Mouse (Mus musculus) midbrain, embryonic 11.5 days (tissue): Measurements from ENCODE around the gene Apob. TPM values are rescaled to one million over a fixed set of nuclear protein-coding genes. Genes with fewer than 3 reads are reported as not detected.
"Not testable (repeated sequence)": the region's sequence is repeated elsewhere in the genome, so short reads cannot be mapped to it uniquely, and the experiment has no call there.

ENCODE experiments used
- ATAC-seq: fragments of 200-750 bp; cut with Nextera tagmentation; 2 replicates; pipeline ENCODE4 v1.8.0; 2017; ENCODE audit warnings: moderate TSS enrichment, moderate library complexity; ENCODE audit not compliant: low FRiP score
- DNase-seq: peaks from one replicate; pipeline ENCODE4 v3.0.0; 2015; ENCODE audit warnings: low spot score; ENCODE audit errors: missing footprints
- H3K27ac ChIP-seq: fragments of 300-500 bp; sonication (generic); 2 replicates; pipeline ENCODE4 v1.5.1; 2014; ENCODE audit warnings: low read depth, low read length
- H3K27me3 ChIP-seq: fragments of 300-500 bp; sonication (generic); 2 replicates; pipeline ENCODE4 v1.6.1; 2014; ENCODE audit warnings: mild to moderate bottlenecking, low read length, moderate library complexity, mixed read lengths; ENCODE audit not compliant: control insufficient read depth, insufficient read depth
- H3K36me3 ChIP-seq: fragments of 300-500 bp; sonication (generic); 2 replicates; pipeline ENCODE4 v1.6.1; 2014; ENCODE audit warnings: mild to moderate bottlenecking, low read length, moderate library complexity, mixed read lengths; ENCODE audit not compliant: control insufficient read depth, insufficient read depth
- H3K4me1 ChIP-seq: fragments of 300-500 bp; sonication (generic); 2 replicates; pipeline ENCODE4 v1.6.1; 2014; ENCODE audit warnings: low read length; ENCODE audit not compliant: control insufficient read depth, insufficient read depth
- H3K4me2 ChIP-seq: fragments of 300-500 bp; sonication (generic); 2 replicates; pipeline ENCODE4 v1.6.1; 2014; ENCODE audit warnings: mild to moderate bottlenecking, moderate library complexity
- H3K4me3 ChIP-seq: fragments of 300-500 bp; sonication (generic); 2 replicates; pipeline ENCODE4 v1.5.1; 2014; ENCODE audit warnings: low read depth, low read length
- H3K9ac ChIP-seq: fragments of 300-500 bp; sonication (generic); 2 replicates; pipeline ENCODE4 v1.6.1; 2014; ENCODE audit warnings: low read length
- H3K9me3 ChIP-seq: fragments of 300-500 bp; sonication (generic); 2 replicates; pipeline ENCODE4 v1.6.1; 2016; ENCODE audit warnings: low read length; ENCODE audit not compliant: control insufficient read depth
- WGBS: fragments of 180-500 bp; shearing (Covaris S2); extraction: QIAGEN DNeasy Blood & Tissue Kit; methylation state at CpG from one replicate; pipeline ENCODE4 v1.1.7; 2014; 5-methylcytosine and 5-hydroxymethylcytosine counted together
- polyA plus RNA-seq: library from polyadenylated mRNA; unstranded; fragments of >200 nt; fragmentation: Nextera tagmentation; extraction: Ambion mirVana; gene quantifications from 2 replicates; pipeline ENCODE4 v1.2.1, GENCODE M21; 2014

Gene Apob
- polyA plus RNA-seq, 1 experiment from 2014 or later, result 0.07 TPM

- no peaks in the 10 kb centered on the region for H3K36me3 ChIP-seq
- H3K9ac ChIP-seq, result no peak overlapping the region
- no peaks in the 10 kb centered on the region for H3K9me3 ChIP-seq
- ATAC-seq (no peak), DNase-seq (no peak)
- WGBS, result 72% methylated on average over 2 of the region's 2 CpGs
- H3K4me2 ChIP-seq, result no peak overlapping the region
- peaks cover 7% of the 10 kb centered on the region for H3K4me1 ChIP-seq
- no peak overlapping the region for H3K4me3 ChIP-seq
- H3K27me3 ChIP-seq, result peaks cover 28% of the 10 kb centered on the region
- H3K27ac ChIP-seq, result no peak overlapping the region
These were observed 52.6 kb downstream of the Apob start for GRCm38 (mm10) chr12:8030057-8030456.

DNA sequence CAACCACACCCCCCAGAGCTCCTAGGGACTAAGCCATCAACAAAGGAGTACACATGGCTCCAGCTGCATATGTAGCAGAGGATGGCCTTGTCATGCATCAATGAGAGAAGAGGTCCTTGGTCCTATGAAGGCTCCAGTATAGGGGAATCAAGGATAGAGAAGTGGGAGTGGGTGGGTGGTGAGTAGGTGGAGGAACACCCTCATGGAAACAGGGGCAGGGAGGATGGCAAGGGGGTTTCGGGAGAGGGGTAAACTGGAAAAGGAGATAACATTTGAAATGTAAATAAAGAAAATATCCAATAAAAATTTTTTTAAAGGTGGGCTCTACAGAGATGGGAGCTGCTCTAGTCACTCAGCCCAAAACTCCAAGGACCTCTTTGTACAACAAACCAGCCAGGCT is 53.7 kb downstream of the Apob start:
- H3K9me3 ChIP-seq, H3K27ac ChIP-seq, H3K36me3 ChIP-seq, ATAC-seq, H3K4me1 ChIP-seq, H3K4me2 ChIP-seq, H3K4me3 ChIP-seq, H3K9ac ChIP-seq: not testable (repeated sequence)
- WGBS, result 75% methylated on average over 1 of the region's 1 CpGs
- H3K27me3 ChIP-seq, result peaks cover 36% of the 10 kb centered on the region
- peak; percentile 86 for DNase-seq

GRCm38 (mm10) chr12:8031595-8032358 is 54.3 kb downstream of the Apob start:
- H3K27me3 ChIP-seq, result peaks cover 40% of the 10 kb centered on the region
- no peak overlapping the region for H3K4me2 ChIP-seq
- H3K36me3 ChIP-seq, result no peaks in the 10 kb centered on the region
- H3K4me1 ChIP-seq, result peaks cover 7% of the 10 kb centered on the region
- DNase-seq (peak; percentile 89), ATAC-seq (peak; percentile 87)
- no peak overlapping the region for H3K27ac ChIP-seq
- WGBS, result 15% methylated on average over 14 of the region's 14 CpGs
- no peak overlapping the region for H3K4me3 ChIP-seq
- H3K9me3 ChIP-seq, result no peaks in the 10 kb centered on the region
- H3K9ac ChIP-seq, result no peak overlapping the region

- Histone ChIP-seq H3K4me3 (no peak overlapping the region), H3K36me3 (no peaks in the 10 kb centered on the region), H3K27ac (no peak overlapping the region), H3K9me3 (no peaks in the 10 kb centered on the region), H3K27me3 (peaks cover 39% of the 10 kb centered on the region), H3K4me1 (peaks cover 7% of the 10 kb centered on the region), H3K9ac (no peak overlapping the region), H3K4me2 (no peak overlapping the region)
- peak; percentile 70 for ATAC-seq
- 30% methylated on average over 4 of the region's 4 CpGs for WGBS
- DNase-seq, result no peak
These were observed 54.9 kb downstream of the Apob start for GRCm38 (mm10) chr12:8032359-8032755.

GRCm38 (mm10) chr12:8038081-8038730 is 60.8 kb downstream of the Apob start:
- no peak overlapping the region for H3K27ac ChIP-seq
- H3K27me3 ChIP-seq, result peaks cover 19% of the 10 kb centered on the region
- ATAC-seq (no peak), DNase-seq (no peak)
- no peak overlapping the region for H3K9ac ChIP-seq
- no peaks in the 10 kb centered on the region for H3K4me1 ChIP-seq
- H3K9me3 ChIP-seq, result no peaks in the 10 kb centered on the region
- H3K36me3 ChIP-seq, result no peaks in the 10 kb centered on the region
- H3K4me3 ChIP-seq, result no peak overlapping the region
- WGBS, result 90% methylated on average over 3 of the region's 3 CpGs
- no peak overlapping the region for H3K4me2 ChIP-seq

GRCm38 (mm10) chr12:8042626-8043394 is 65.4 kb downstream of the Apob start:
- ATAC-seq (no peak), DNase-seq (no peak)
- Histone ChIP-seq H3K27me3 (no peaks in the 10 kb centered on the region), H3K9ac (no peak overlapping the region), H3K9me3 (no peaks in the 10 kb centered on the region), H3K4me2 (no peak overlapping the region), H3K36me3 (no peaks in the 10 kb centered on the region), H3K4me1 (no peaks in the 10 kb centered on the region), H3K27ac (no peak overlapping the region), H3K4me3 (no peak overlapping the region)
- 83% methylated on average over 7 of the region's 7 CpGs for WGBS

DNA sequence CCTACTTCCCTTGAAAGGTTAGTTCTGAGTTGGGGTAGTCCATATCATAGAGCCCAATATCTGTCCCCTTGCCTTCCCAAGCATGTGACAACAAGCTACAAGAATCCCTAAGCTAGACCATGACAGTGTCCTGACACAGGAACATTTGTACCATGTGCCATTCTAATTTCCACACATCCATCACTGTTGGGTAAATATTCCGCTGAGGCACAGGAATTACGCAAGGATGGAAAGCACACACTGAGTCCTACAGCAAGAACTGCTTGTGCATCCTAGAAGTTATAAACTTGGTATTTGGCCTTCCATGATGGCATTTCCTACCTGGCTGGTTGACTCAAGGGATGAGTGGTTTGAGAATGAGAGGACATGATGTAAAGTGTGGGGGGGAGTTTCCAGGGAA is 69.6 kb downstream of the Apob start:
- WGBS, result 88% methylated on average over 2 of the region's 2 CpGs
- Histone ChIP-seq H3K4me3 (no peak overlapping the region), H3K27ac (no peak overlapping the region), H3K9ac (no peak overlapping the region), H3K36me3 (no peaks in the 10 kb centered on the region), H3K27me3 (no peaks in the 10 kb centered on the region), H3K9me3 (no peaks in the 10 kb centered on the region), H3K4me2 (no peak overlapping the region), H3K4me1 (no peaks in the 10 kb centered on the region)
- DNase-seq (no peak), ATAC-seq (no peak)

DNA sequence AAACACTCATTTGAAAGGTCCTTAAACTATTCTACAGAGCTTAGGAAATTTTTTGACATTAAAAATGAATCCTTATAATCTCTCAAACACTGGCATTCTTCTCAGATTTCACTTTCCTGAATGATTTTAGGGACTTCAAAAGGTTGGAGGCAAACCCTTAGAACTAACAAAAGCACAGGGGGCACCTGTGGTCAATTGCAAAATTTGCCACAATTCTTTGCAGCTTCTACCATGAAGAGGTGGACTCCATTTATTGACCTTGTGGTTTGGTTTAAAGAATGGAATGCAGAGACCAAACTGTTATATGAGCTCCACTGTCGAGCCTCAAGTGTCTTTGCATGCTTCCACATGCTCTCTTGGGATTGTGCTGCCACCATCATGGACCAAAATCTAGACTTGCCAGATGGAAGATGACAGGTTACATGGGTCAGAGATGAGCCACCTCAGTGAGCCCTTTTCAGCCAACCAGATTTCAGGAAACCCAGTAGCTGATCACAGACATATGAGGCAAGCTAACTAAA is 70.4 kb downstream of the Apob start:
- no peaks in the 10 kb centered on the region for H3K4me1 ChIP-seq
- WGBS, result 71% methylated on average over 1 of the region's 1 CpGs

More for the DNA sequence above, 70.4 kb downstream of the Apob start:
- Histone ChIP-seq H3K27me3 (no peaks in the 10 kb centered on the region), H3K4me3 (no peak overlapping the region), H3K9me3 (no peaks in the 10 kb centered on the region), H3K27ac (no peak overlapping the region), H3K9ac (no peak overlapping the region), H3K36me3 (no peaks in the 10 kb centered on the region), H3K4me2 (no peak overlapping the region)
- ATAC-seq, result no peak
- DNase-seq, result no peak
